Mouse (Mus musculus): ENCODE measurements around the gene Krt7. TPM values are rescaled to one million over a fixed set of nuclear protein-coding genes. Genes with fewer than 3 reads are reported as not detected.

The Krt7 gene
- polyA plus RNA-seq, 1 experiment from 2014 or later, result 2.9 TPM

DNA sequence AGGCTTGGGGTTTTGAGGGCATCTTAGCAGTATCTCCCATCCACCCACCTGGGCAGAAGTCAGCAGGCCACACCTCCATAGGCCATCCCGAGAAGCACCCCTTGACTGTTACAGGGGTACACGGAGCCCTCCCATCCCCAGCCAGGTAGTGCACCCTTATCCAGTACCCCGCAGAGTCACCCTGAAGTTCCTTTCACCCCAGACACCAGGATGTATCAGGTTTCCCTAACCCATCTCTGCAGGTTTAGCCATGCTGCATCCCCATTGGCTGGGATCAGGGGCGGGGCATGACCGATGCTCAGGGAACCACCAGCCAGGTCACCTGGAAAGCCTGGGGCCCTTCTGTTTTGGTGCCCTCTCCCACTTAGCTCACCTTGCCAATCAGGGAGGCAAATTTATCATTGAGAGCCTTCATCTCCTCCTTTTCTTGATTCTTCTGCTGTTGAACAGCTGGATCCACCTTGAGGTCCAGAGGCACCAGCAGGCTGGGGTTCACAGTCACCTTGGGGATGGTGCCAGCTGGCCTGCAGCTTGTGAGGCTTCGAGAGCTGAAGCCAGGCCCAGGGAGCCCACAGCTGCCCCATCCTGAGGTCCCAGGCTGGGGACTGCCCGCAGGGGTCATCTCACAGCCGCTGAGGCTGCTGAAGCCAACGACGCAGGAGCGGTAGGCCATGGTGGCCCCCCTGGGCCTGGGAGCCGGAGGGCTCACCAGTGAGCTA lies 41.3 kb upstream of the Krt7 start:
- Histone ChIP-seq H3K4me2 (no peak overlapping the region), H3K9ac (no peak overlapping the region), H3K9me3 (replicated peaks) (no peaks in the 10 kb centered on the region), H3K36me3 (no peaks in the 10 kb centered on the region), H3K27me3 (no peaks in the 10 kb centered on the region), H3K4me3 (replicated peaks) (no peak overlapping the region), H3K27ac (no peak overlapping the region), H3K4me1 (replicated peaks) (no peaks in the 10 kb centered on the region; the same call in 1 of the 2 replicates)
- ATAC-seq (ENCODE audit: low read depth), result no peak
- WGBS (ENCODE audit: insufficient replicate concordance), result 63% methylated on average over 12 of the region's 12 CpGs
- DNase-seq, result no peak

- Histone ChIP-seq H3K4me1 (replicated peaks) (peaks cover 2% of the 10 kb centered on the region; the same call in 1 of the 2 replicates), H3K36me3 (no peaks in the 10 kb centered on the region), H3K4me2 (no peak within 1 kb of the TSS), H3K27me3 (no peaks in the 10 kb centered on the region), H3K9ac (no peak within 1 kb of the TSS), H3K4me3 (replicated peaks) (no peak within 1 kb of the TSS), H3K27ac (no peak within 1 kb of the TSS), H3K9me3 (replicated peaks) (no peaks in the 10 kb centered on the region)
- no peak for DNase-seq
- no peak for ATAC-seq (ENCODE audit: low read depth)
- 75% methylated on average over 22 of the region's 22 CpGs for WGBS (ENCODE audit: insufficient replicate concordance)
These were observed 40.5 kb upstream of the Krt7 start, which contains the start of gene Krt80 for GRCm38 (mm10) chr15:101370101-101370911. Krt80 (minus strand) TSS chr15:101370162.

DNA sequence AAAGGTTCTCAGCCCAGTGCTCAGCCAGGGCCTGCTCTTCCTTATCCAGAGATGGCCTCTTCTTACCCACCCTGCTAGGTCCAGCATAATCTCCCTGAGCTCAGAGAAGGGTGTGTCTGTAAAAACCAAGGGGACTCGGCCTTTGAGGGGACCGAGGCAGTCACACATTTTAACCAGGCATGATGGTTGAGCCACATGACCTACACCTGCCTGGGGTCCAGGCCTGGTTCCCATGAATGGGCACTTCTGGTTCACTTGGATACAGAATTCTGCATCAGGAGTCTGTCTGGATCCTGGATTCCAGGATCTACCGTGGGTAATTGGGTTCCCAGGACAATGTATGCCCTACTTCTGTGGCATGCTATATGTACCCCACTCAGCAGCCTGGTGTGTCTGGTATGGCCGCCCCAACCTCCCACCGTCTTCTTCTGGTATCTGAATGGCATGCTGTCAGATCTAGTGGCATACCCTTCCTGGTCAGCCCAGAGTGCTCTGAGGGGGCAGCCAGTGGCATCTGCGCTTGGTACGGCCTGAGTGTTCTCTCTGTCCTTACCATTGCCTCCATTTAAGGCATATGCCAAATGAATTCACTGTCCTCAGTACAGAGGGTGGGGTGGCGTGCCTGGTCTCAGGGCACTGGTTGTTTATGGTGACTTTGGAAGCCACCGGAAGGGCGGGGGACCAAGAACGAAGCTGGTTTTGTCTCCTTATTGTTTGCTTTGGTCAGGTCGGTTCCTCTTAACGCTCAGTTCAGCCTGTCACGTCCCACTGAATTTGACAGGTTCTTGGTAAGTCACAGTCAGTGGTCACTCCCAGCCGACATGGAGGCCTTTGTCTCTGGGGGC lies 39.5 kb upstream of the Krt7 start:
- Histone ChIP-seq H3K4me1 (replicated peaks) (peaks cover 11% of the 10 kb centered on the region; the same call in 1 of the 2 replicates), H3K9ac (no peak overlapping the region), H3K9me3 (replicated peaks) (no peaks in the 10 kb centered on the region), H3K36me3 (no peaks in the 10 kb centered on the region), H3K4me3 (replicated peaks) (no peak overlapping the region), H3K4me2 (no peak overlapping the region), H3K27me3 (no peaks in the 10 kb centered on the region), H3K27ac (no peak overlapping the region; the same call in 1 of the 2 replicates)
- no peak for DNase-seq
- ATAC-seq (ENCODE audit: low read depth), result no peak
- 56% methylated on average over 15 of the region's 15 CpGs for WGBS (ENCODE audit: insufficient replicate concordance)

DNA sequence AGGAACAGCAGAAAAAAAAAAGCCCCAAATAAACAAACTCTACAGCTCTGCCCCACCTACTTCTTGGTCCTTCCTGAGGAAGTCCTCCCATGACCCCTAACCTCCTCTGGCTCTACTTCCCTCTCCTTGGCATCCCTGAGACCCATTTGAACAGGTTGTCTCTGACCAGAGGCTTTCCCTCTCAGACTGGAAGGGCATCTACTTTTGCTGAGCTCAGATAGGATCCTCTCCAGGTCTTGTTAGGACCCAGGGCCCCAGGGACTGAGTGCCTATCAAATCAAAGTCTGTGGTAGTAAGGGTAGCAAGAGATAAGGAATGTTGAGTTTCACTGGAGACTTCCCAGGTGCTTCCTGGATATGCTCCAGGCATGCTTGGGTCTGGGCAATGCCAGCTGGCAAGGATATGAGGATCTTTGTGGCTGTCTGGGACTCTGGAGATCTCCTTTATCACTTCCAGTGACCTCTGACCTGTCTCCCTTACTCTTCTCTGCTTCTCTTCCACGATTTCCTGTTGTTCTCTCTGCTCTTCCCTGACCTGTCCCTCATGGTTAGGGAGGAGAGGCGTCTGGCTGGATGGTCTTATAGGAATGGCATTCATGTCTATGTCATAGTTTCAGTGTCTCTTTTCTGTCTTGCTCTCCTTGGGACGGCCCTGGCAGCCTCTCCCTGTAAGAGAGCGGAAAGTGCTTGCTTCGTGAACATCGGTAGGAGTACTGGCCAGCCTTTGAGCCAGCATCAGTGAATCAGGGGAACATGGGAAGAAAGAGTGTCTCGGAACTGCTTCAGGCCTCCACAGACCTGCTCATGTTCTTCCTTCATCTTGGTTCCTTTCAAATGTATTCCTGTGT lies 38.5 kb upstream of the Krt7 start:
- Histone ChIP-seq H3K9ac (no peak overlapping the region), H3K4me3 (replicated peaks) (no peak overlapping the region), H3K4me2 (no peak overlapping the region), H3K4me1 (replicated peaks) (peaks cover 21% of the 10 kb centered on the region), H3K36me3 (no peaks in the 10 kb centered on the region), H3K27ac (no peak overlapping the region), H3K9me3 (replicated peaks) (no peaks in the 10 kb centered on the region), H3K27me3 (no peaks in the 10 kb centered on the region)
- WGBS (ENCODE audit: insufficient replicate concordance), result 44% methylated on average over 7 of the region's 7 CpGs
- DNase-seq, result no peak
- no peak for ATAC-seq (ENCODE audit: low read depth)

DNA sequence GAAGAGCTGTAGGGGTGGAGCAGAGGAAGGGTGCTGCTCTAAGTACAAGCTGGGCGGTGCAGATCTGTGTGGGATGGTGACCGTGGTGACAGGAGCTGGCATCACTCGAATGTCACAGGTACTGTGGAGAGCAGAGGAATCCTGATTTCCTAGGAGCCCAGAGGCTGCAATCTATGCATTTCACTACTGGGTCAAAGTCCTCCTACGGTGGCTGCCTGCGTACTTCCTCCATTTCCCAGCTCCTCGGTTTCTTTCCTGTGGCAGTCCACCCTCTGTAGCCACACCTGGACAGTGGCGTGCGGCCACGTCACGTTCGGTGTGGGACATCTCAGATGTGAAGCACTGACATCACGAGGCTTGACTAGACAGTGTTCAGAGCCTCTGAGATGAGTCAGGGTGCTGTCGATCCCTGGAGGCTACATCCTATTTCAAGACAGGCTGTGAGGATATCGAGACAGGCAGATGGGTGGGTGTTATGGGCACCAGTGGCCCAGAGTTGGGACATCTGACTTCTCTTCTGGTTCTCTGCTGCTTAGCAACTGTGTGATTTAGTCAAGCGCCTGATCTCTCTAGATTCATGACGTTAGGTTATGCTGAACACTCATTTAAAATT lies 37.5 kb upstream of the Krt7 start:
- Histone ChIP-seq H3K27ac (no peak overlapping the region), H3K4me2 (no peak overlapping the region), H3K9me3 (replicated peaks) (no peaks in the 10 kb centered on the region), H3K4me3 (replicated peaks) (no peak overlapping the region), H3K27me3 (no peaks in the 10 kb centered on the region), H3K9ac (no peak overlapping the region), H3K4me1 (replicated peaks) (peaks cover 21% of the 10 kb centered on the region), H3K36me3 (no peaks in the 10 kb centered on the region)
- ATAC-seq (ENCODE audit: low read depth), result no peak
- no peak for DNase-seq
- 54% methylated on average over 16 of the region's 16 CpGs for WGBS (ENCODE audit: insufficient replicate concordance)

GRCm38 (mm10) chr15:101374879-101375278 lies 36.0 kb upstream of the Krt7 start:
- Histone ChIP-seq H3K27me3 (no peaks in the 10 kb centered on the region), H3K36me3 (no peaks in the 10 kb centered on the region), H3K4me2 (no peak overlapping the region), H3K4me3 (replicated peaks) (no peak overlapping the region), H3K9me3 (replicated peaks) (no peaks in the 10 kb centered on the region), H3K4me1 (replicated peaks) (peaks cover 21% of the 10 kb centered on the region), H3K27ac (0 out of 2 replicates have a peak overlapping the region, but pooled peaks have one; percentile 6), H3K9ac (no peak overlapping the region)
- ATAC-seq (ENCODE audit: low read depth), result no peak
- peak; percentile 13 for DNase-seq
- WGBS (ENCODE audit: insufficient replicate concordance), result 13% methylated on average over 4 of the region's 4 CpGs

GRCm38 (mm10) chr15:101375956-101376775 lies 34.7 kb upstream of the Krt7 start:
- DNase-seq (no peak), ATAC-seq (ENCODE audit: low read depth) (no peak)
- peaks cover 21% of the 10 kb centered on the region for H3K4me1 ChIP-seq (replicated peaks)
- no peak overlapping the region for H3K9ac ChIP-seq
- no peak overlapping the region for H3K4me2 ChIP-seq
- no peak overlapping the region for H3K4me3 ChIP-seq (replicated peaks)
- no peaks in the 10 kb centered on the region for H3K9me3 ChIP-seq (replicated peaks)
- no peaks in the 10 kb centered on the region for H3K27me3 ChIP-seq
- 44% methylated on average over 6 of the region's 6 CpGs for WGBS (ENCODE audit: insufficient replicate concordance)
- no peaks in the 10 kb centered on the region for H3K36me3 ChIP-seq
- H3K27ac ChIP-seq, result no peak overlapping the region

- H3K4me2 ChIP-seq, result no peak overlapping the region
- no peak overlapping the region for H3K4me3 ChIP-seq (replicated peaks)
- no peak overlapping the region for H3K9ac ChIP-seq
- ATAC-seq (ENCODE audit: low read depth) (no peak), DNase-seq (no peak)
- H3K36me3 ChIP-seq, result no peaks in the 10 kb centered on the region
- peaks cover 21% of the 10 kb centered on the region for H3K4me1 ChIP-seq (replicated peaks)
- WGBS (ENCODE audit: insufficient replicate concordance), result 32% methylated on average over 5 of the region's 5 CpGs
- no peaks in the 10 kb centered on the region for H3K27me3 ChIP-seq
- H3K27ac ChIP-seq, result no peak overlapping the region
- no peaks in the 10 kb centered on the region for H3K9me3 ChIP-seq (replicated peaks)
These were observed 34.1 kb upstream of the Krt7 start for GRCm38 (mm10) chr15:101376776-101377061.

GRCm38 (mm10) chr15:101378646-101379045 lies 32.2 kb upstream of the Krt7 start:
- Histone ChIP-seq H3K27ac (no peak overlapping the region), H3K4me2 (no peak overlapping the region), H3K4me1 (replicated peaks) (peaks cover 21% of the 10 kb centered on the region; the same call in 1 of the 2 replicates), H3K9ac (no peak overlapping the region), H3K27me3 (no peaks in the 10 kb centered on the region), H3K36me3 (no peaks in the 10 kb centered on the region), H3K9me3 (replicated peaks) (no peaks in the 10 kb centered on the region), H3K4me3 (replicated peaks) (no peak overlapping the region)
- 63% methylated on average over 5 of the region's 5 CpGs for WGBS (ENCODE audit: insufficient replicate concordance)
- ATAC-seq (ENCODE audit: low read depth) (no peak), DNase-seq (no peak)

- Histone ChIP-seq H3K4me2 (no peak overlapping the region), H3K27me3 (no peaks in the 10 kb centered on the region), H3K36me3 (no peaks in the 10 kb centered on the region), H3K4me3 (replicated peaks) (no peak overlapping the region), H3K9ac (no peak overlapping the region), H3K4me1 (replicated peaks) (peaks cover 6% of the 10 kb centered on the region; the same call in 1 of the 2 replicates), H3K9me3 (replicated peaks) (no peaks in the 10 kb centered on the region), H3K27ac (no peak overlapping the region)
- DNase-seq, result no peak
- 35% methylated on average over 9 of the region's 9 CpGs for WGBS (ENCODE audit: insufficient replicate concordance)
- no peak for ATAC-seq (ENCODE audit: low read depth)
These were observed 29.1 kb upstream of the Krt7 start for GRCm38 (mm10) chr15:101381758-101382157.
